Mouse (Mus musculus): ENCODE data around the gene Cabp4.

GRCm38 (mm10) chr19:4166678-4167476, 23.0 kb upstream of the Cabp4 start:
- TF ChIP-seq CTCF (IDR thresholded peaks at IDR 0.05; ENCODE audit: control insufficient read depth, insufficient read depth, insufficient replicate concordance, low read depth, low read length) (no peak), POLR2A (IDR thresholded peaks at IDR 0.05; ENCODE audit: control insufficient read depth, low read depth, low read length) (no peak)

All from testis, adult 2 months (tissue).